Mouse (Mus musculus) hindbrain, embryonic 14.5 days (tissue): ENCODE results near the gene Adamts20. TPM values are rescaled to one million over a fixed set of nuclear protein-coding genes. Genes with fewer than 3 reads are reported as not detected.

Experiments
- ATAC-seq: fragments of 200-750 bp; cut with Nextera tagmentation; 2 replicates; pipeline ENCODE4 v1.8.0; 2017; ENCODE audit warnings: moderate number of reproducible peaks, mild to moderate bottlenecking, moderate TSS enrichment, moderate library complexity; ENCODE audit not compliant: low FRiP score
- DNase-seq: peaks from one replicate; pipeline ENCODE4 v3.0.0-alpha.2; 2015; ENCODE audit warnings: low spot score
- H3K27ac ChIP-seq: fragments of 300-500 bp; sonication (generic); 2 replicates; pipeline ENCODE4 v1.5.1; 2014; ENCODE audit warnings: mild to moderate bottlenecking, moderate library complexity
- H3K27me3 ChIP-seq: fragments of 300-500 bp; sonication (generic); 2 replicates; pipeline ENCODE4 v1.6.1; 2014; ENCODE audit warnings: mild to moderate bottlenecking, low read length, mixed read lengths; ENCODE audit not compliant: control insufficient read depth, insufficient read depth
- H3K36me3 ChIP-seq: fragments of 300-500 bp; sonication (generic); replicated peaks from 2 replicates; pipeline ENCODE4 v1.6.1; 2014; ENCODE audit not compliant: control insufficient read depth, insufficient read depth
- H3K4me1 ChIP-seq: fragments of 300-500 bp; sonication (generic); replicated peaks from 2 replicates; pipeline ENCODE4 v1.6.1; 2014; ENCODE audit warnings: antibody characterized with exemption, low read length, mixed read lengths; ENCODE audit not compliant: control insufficient read depth, insufficient read depth
- H3K4me2 ChIP-seq: fragments of 300-500 bp; sonication (generic); replicated peaks from 2 replicates; pipeline ENCODE4 v1.6.1; 2014; ENCODE audit warnings: mild to moderate bottlenecking, moderate library complexity
- H3K4me3 ChIP-seq: fragments of 300-500 bp; sonication (generic); replicated peaks from 2 replicates; pipeline ENCODE4 v1.5.1; 2014; ENCODE audit warnings: mild to moderate bottlenecking, low read length
- H3K9ac ChIP-seq: fragments of 300-500 bp; sonication (generic); 2 replicates; pipeline ENCODE4 v1.6.1; 2014
- H3K9me3 ChIP-seq: fragments of 300-500 bp; sonication (generic); 2 replicates; pipeline ENCODE4 v1.6.1; 2016; ENCODE audit warnings: low read length; ENCODE audit not compliant: control insufficient read depth
- WGBS: fragments of 180-500 bp; shearing (Covaris S2); extraction: QIAGEN DNeasy Blood & Tissue Kit; methylation state at CpG from one replicate; pipeline ENCODE4 v1.1.7; 2014; 5-methylcytosine and 5-hydroxymethylcytosine counted together
- polyA plus RNA-seq: library from polyadenylated mRNA; unstranded; fragments of >200 nt; fragmentation: Nextera tagmentation; extraction: Ambion mirVana; gene quantifications from 2 replicates; pipeline ENCODE4 v1.2.1, GENCODE M21; 2014

Adamts20 gene
- polyA plus RNA-seq, 1 experiment from 2014 or later: 4.9 TPM

GRCm38 (mm10) chr15:94276418-94276817, 188.8 kb downstream of the Adamts20 start:
- WGBS: 85% methylated on average over 8 of the region's 8 CpGs
- H3K9me3 ChIP-seq: no peaks in the 10 kb centered on the region

DNA sequence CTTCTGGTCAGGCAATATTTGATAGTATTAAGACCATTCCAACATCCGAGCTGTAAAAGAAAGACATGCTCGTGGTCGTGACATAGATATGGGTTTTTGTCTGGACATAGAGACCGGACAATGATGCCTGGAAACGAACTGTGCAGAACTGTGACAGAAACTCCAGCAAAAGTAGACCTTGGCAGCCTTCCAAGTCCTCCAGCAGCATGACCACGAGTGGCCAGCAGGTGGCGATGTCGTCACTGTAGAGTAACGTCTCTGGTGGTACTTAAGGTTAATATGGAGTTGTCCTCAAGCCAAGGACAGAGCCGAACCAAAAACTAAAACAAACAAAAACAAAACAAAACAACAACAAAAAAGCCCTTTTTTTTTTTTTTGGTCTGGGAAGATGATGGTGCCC, 199.6 kb downstream of the Adamts20 start:
- H3K27ac ChIP-seq: no peak overlapping the region
- peaks cover 13% of the 10 kb centered on the region for H3K4me1 ChIP-seq
- H3K9me3 ChIP-seq: no peaks in the 10 kb centered on the region
- no peak overlapping the region for H3K4me2 ChIP-seq
- no peak overlapping the region for H3K4me3 ChIP-seq
- DNase-seq: peak; percentile 87
- H3K36me3 ChIP-seq: no peaks in the 10 kb centered on the region
- H3K27me3 ChIP-seq: no peaks in the 10 kb centered on the region
- H3K9ac ChIP-seq: no peak overlapping the region
- 31% methylated on average over 10 of the region's 10 CpGs for WGBS
- 0 out of 2 replicates have a peak, but pooled peaks have one; percentile 27 for ATAC-seq

More at GRCm38 (mm10) chr15:94276418-94276817, 188.8 kb downstream of the Adamts20 start:
- DNase-seq (no peak), ATAC-seq (no peak)
- H3K36me3 ChIP-seq: no peaks in the 10 kb centered on the region
- H3K4me3 ChIP-seq: no peak overlapping the region
- H3K27me3 ChIP-seq: no peaks in the 10 kb centered on the region
- H3K27ac ChIP-seq: no peak overlapping the region
- H3K9ac ChIP-seq: no peak overlapping the region
- H3K4me2 ChIP-seq: no peak overlapping the region
- H3K4me1 ChIP-seq: no peaks in the 10 kb centered on the region

DNA sequence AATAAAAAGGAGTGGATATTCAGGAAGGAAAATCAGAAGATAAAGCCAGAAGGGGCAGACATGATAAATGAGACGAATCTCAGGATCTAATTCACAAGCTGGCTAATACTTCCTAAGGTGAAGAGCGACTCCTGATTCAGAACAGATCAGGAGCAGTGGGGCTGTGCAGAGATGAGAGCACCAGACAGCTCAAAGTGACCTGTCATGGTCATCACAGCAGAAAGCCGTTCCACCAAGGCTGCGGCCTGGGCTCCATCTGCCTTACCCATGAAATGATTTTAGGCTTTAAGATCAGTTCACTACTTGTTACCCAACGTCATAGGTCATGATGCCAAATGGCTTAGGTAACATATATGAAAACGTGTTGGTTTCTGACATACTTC, 200.7 kb downstream of the Adamts20 start:
- 74% methylated on average over 6 of the region's 6 CpGs for WGBS
- H3K4me3 ChIP-seq: no peak overlapping the region
- no peaks in the 10 kb centered on the region for H3K9me3 ChIP-seq
- no peaks in the 10 kb centered on the region for H3K36me3 ChIP-seq
- H3K4me1 ChIP-seq: peaks cover 13% of the 10 kb centered on the region
- H3K27me3 ChIP-seq: no peaks in the 10 kb centered on the region
- ATAC-seq: no peak
- no peak overlapping the region for H3K4me2 ChIP-seq
- DNase-seq: no peak
- H3K27ac ChIP-seq: no peak overlapping the region
- no peak overlapping the region for H3K9ac ChIP-seq

DNA sequence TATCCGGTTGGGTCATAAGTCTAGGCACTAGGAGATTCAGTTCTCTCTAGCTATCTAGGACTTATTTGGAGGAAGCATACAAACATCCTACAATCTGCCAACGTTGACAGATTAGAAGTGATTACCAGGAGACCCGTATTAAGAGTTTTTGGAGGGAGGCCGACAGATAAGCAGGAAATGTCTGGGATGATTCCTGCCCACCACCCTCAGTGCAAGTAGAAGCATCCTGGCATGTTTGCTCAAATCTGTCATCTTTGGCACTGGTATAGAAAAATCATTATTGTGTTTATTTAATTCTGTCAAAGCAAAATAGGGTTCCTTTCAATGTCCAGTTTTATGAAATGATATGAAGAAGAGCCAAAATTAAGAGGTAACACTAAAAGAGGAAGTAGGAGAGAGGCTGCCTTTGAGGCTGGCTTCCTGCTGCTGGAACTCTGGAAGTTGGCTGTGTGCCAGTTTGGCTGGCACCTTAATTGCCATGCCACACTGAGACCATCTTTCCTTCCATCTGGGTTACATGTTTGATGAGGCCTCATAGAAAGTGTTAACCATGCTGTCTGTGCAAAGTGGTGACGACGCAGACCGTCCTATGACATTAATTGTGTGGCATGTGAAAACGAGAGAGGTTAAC, 201.2 kb downstream of the Adamts20 start:
- no peaks in the 10 kb centered on the region for H3K27me3 ChIP-seq
- H3K4me3 ChIP-seq: no peak overlapping the region
- H3K4me2 ChIP-seq: no peak overlapping the region
- WGBS: 59% methylated on average over 8 of the region's 8 CpGs
- no peaks in the 10 kb centered on the region for H3K36me3 ChIP-seq
- peaks cover 13% of the 10 kb centered on the region for H3K4me1 ChIP-seq
- ATAC-seq (peak; percentile 34; the same call in 1 of the 2 replicates), DNase-seq (peak; percentile 67)
- H3K9me3 ChIP-seq: no peaks in the 10 kb centered on the region
- H3K9ac ChIP-seq: no peak overlapping the region
- no peak overlapping the region for H3K27ac ChIP-seq

DNA sequence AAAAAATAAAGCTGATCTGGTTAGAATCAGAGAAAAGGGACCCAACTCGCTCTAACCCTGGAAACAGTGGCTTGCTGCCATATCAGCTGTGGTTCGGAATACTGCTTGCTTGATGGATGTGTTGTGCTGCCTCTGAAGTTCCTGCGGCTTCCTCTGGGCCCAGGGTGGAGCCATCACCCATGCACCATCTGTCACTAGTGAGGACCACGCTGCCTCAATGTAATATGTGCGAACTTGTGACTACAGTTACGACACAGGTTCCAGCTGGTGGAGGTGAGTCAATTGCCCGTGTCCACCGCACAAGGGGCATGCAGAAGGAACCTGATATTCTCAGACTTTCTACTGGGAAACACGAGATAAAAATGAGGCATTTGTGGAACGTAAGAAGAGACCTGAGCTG, 202.0 kb downstream of the Adamts20 start:
- Histone ChIP-seq H3K9me3 (no peaks in the 10 kb centered on the region), H3K4me1 (peaks cover 13% of the 10 kb centered on the region), H3K27ac (no peak overlapping the region), H3K9ac (no peak overlapping the region), H3K36me3 (no peaks in the 10 kb centered on the region), H3K4me2 (no peak overlapping the region), H3K27me3 (no peaks in the 10 kb centered on the region), H3K4me3 (no peak overlapping the region)
- no peak for DNase-seq
- WGBS: 65% methylated on average over 10 of the region's 10 CpGs
- no peak for ATAC-seq

GRCm38 (mm10) chr15:94259497-94259896, 205.7 kb downstream of the Adamts20 start:
- Histone ChIP-seq H3K27ac (no peak overlapping the region), H3K9me3 (no peaks in the 10 kb centered on the region), H3K4me3 (no peak overlapping the region), H3K36me3 (no peaks in the 10 kb centered on the region), H3K9ac (no peak overlapping the region), H3K27me3 (no peaks in the 10 kb centered on the region), H3K4me1 (peaks cover 13% of the 10 kb centered on the region), H3K4me2 (no peak overlapping the region)
- DNase-seq (no peak), ATAC-seq (no peak)
- WGBS: 94% methylated on average over 4 of the region's 4 CpGs

- WGBS: 88% methylated on average over 5 of the region's 5 CpGs
- Histone ChIP-seq H3K36me3 (no peaks in the 10 kb centered on the region), H3K27ac (no peak overlapping the region), H3K4me3 (no peak overlapping the region), H3K4me2 (no peak overlapping the region), H3K9me3 (no peaks in the 10 kb centered on the region), H3K4me1 (no peaks in the 10 kb centered on the region; the same call in 1 of the 2 replicates), H3K9ac (no peak overlapping the region), H3K27me3 (no peaks in the 10 kb centered on the region)
- DNase-seq: no peak
- no peak for ATAC-seq
Measured at GRCm38 (mm10) chr15:94255538-94255937, 209.7 kb downstream of the Adamts20 start.

GRCm38 (mm10) chr15:94254861-94255516, 210.2 kb downstream of the Adamts20 start:
- DNase-seq: peak; percentile 49
- Histone ChIP-seq H3K4me3 (no peak overlapping the region), H3K27ac (no peak overlapping the region), H3K9ac (no peak overlapping the region), H3K9me3 (no peaks in the 10 kb centered on the region), H3K4me1 (no peaks in the 10 kb centered on the region; the same call in 1 of the 2 replicates), H3K4me2 (no peak overlapping the region), H3K36me3 (no peaks in the 10 kb centered on the region), H3K27me3 (no peaks in the 10 kb centered on the region)
- peak; percentile 21; the same call in 1 of the 2 replicates for ATAC-seq
- 62% methylated on average over 3 of the region's 3 CpGs for WGBS

- WGBS: 65% methylated on average over 14 of the region's 14 CpGs
- Histone ChIP-seq H3K9ac (no peak overlapping the region), H3K4me1 (no peaks in the 10 kb centered on the region; the same call in 1 of the 2 replicates), H3K36me3 (no peaks in the 10 kb centered on the region), H3K4me2 (no peak overlapping the region), H3K27me3 (no peaks in the 10 kb centered on the region), H3K9me3 (no peaks in the 10 kb centered on the region), H3K27ac (no peak overlapping the region), H3K4me3 (no peak overlapping the region)
- ATAC-seq: peak; percentile 76; the same call in 1 of the 2 replicates
- peak; percentile 70 for DNase-seq
Measured at GRCm38 (mm10) chr15:94254091-94254860, 210.9 kb downstream of the Adamts20 start.
